Mouse (Mus musculus): ENCODE data around the gene Dnajb3. TPM values are rescaled to one million over a fixed set of nuclear protein-coding genes. Genes with fewer than 3 reads are reported as not detected.

Gene Dnajb3
- total and polyA plus RNA-seq, 3 experiments, result not detected

DNA sequence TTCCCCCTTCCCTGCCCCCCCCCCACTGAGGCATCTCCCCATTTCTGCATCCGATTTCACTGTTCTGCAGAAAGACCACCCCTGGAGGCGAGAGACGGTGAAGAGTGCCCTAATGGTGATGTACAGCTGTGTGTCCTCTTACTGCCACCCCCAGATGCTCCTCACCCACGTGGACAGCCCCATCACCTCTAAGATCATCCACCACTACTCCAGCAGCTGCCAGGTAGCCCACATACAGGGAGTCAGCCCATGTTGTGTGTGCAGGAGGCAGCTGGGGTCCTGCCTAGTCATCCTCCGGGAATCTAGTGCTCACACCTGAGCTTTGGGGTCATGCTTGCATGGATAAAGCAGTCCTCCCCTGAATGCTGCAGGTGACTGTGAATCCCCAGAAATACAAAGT, 38.3 kb upstream of the Dnajb3 start:
- Histone ChIP-seq H3K27me3 (replicated peaks) (peaks cover 17% of the 10 kb centered on the region), H3K9ac (ENCODE audit: insufficient read depth, low read depth) (no peak overlapping the region), H3K27ac (ENCODE audit: insufficient read depth, low read depth) (no peak overlapping the region), H3K4me3 (replicated peaks in 1 of 3; ENCODE audit: low read depth in 2 of 3, low read length in 2 of 3, poor library complexity in 1 of 3) (no peak overlapping the region), H3K4me1 (ENCODE audit: control insufficient read depth in 1 of 2, insufficient read depth in 2 of 2) (no peaks in the 10 kb centered on the region), H3K36me3 (replicated peaks in 1 of 2; ENCODE audit: control insufficient read depth in 1 of 2, insufficient read depth in 1 of 2, low read length in 1 of 2) (no peaks in the 10 kb centered on the region), H3K4me2 (ENCODE audit: insufficient read depth, low read depth, poor library complexity, severe bottlenecking) (no peak overlapping the region), H3K79me2 (replicated peaks; ENCODE audit: control insufficient read depth, extremely low read depth, insufficient read depth, poor library complexity, severe bottlenecking) (no peaks in the 10 kb centered on the region), H3K9me3 (replicated peaks; ENCODE audit: low read length) (peaks cover 72% of the 10 kb centered on the region)
- dilution Hi-C loops (cut with MboI; ENCODE audit: extremely low pct_ligation_motif_present, extremely low pct_unique_long_range_greater_than_20kb, low sequenced_read_pairs) (no loop called here), in situ Hi-C loops (cut with MboI; ENCODE audit: low pct_ligation_motif_present, low pct_unique_long_range_greater_than_20kb, low sequenced_read_pairs) (no loop called here)
- no peak for DNase-seq (ENCODE audit: extremely low read depth)
- no peak for TF ChIP-seq ZKSCAN1 (IDR thresholded peaks at IDR 0.05; ENCODE audit: borderline replicate concordance, low read depth, low read length)
- TF ChIP-seq ZNF384 (IDR thresholded peaks at IDR 0.05; ENCODE audit: low read depth, low read length), result no peak
- no peak for TF ChIP-seq PAX5 (IDR thresholded peaks at IDR 0.05; ENCODE audit: low read length)
- no peak for TF ChIP-seq CHD2 (IDR thresholded peaks at IDR 0.05; ENCODE audit: low read length)
- TF ChIP-seq MAZ (IDR thresholded peaks at IDR 0.05; ENCODE audit: low read depth, low read length), result no peak
- TF ChIP-seq ELF1 (IDR thresholded peaks at IDR 0.05; ENCODE audit: low read depth, low read length), result no peak
- TF ChIP-seq CTCF (conservative IDR thresholded peaks at IDR 0.05 in 1 of 2, IDR thresholded peaks at IDR 0.05 in 1 of 2; ENCODE audit: low read depth in 2 of 2, low read length in 2 of 2), result no peak
- TF ChIP-seq E2F4 (IDR thresholded peaks at IDR 0.05; ENCODE audit: insufficient replicate concordance, low read depth, low read length), result no peak
- TF ChIP-seq RCOR1 (conservative IDR thresholded peaks at IDR 0.05; ENCODE audit: low read depth, low read length), result no peak
- TF ChIP-seq POLR2A (IDR thresholded peaks at IDR 0.05; ENCODE audit: low read depth, low read length), result no peak
- no peak for TF ChIP-seq MAX (IDR thresholded peaks at IDR 0.05; ENCODE audit: low read length)
- TF ChIP-seq SMC3 (IDR thresholded peaks at IDR 0.05; ENCODE audit: low read depth, low read length), result no peak
- TF ChIP-seq JUND (conservative IDR thresholded peaks at IDR 0.05; ENCODE audit: low read depth, low read length), result no peak
- no peak for TF ChIP-seq MAFK (IDR thresholded peaks at IDR 0.05; ENCODE audit: insufficient replicate concordance, low read length)

GRCm38 (mm10) chr1:88240579-88240978, 35.0 kb upstream of the Dnajb3 start:
- H3K27ac ChIP-seq (ENCODE audit: insufficient read depth, low read depth), result no peak overlapping the region
- no peaks in the 10 kb centered on the region for H3K79me2 ChIP-seq (replicated peaks; ENCODE audit: control insufficient read depth, extremely low read depth, insufficient read depth, poor library complexity, severe bottlenecking)
- H3K27me3 ChIP-seq (replicated peaks), result peaks cover 34% of the 10 kb centered on the region
- H3K36me3 ChIP-seq (replicated peaks in 1 of 2; ENCODE audit: control insufficient read depth in 1 of 2, insufficient read depth in 1 of 2, low read length in 1 of 2), result no peaks in the 10 kb centered on the region
- H3K4me2 ChIP-seq (ENCODE audit: insufficient read depth, low read depth, poor library complexity, severe bottlenecking), result no peak overlapping the region
- dilution Hi-C loops (cut with MboI; ENCODE audit: extremely low pct_ligation_motif_present, extremely low pct_unique_long_range_greater_than_20kb, low sequenced_read_pairs) (no loop called here), in situ Hi-C loops (cut with MboI; ENCODE audit: low pct_ligation_motif_present, low pct_unique_long_range_greater_than_20kb, low sequenced_read_pairs) (no loop called here)
- no peak overlapping the region for H3K9ac ChIP-seq (ENCODE audit: insufficient read depth, low read depth)
- no peaks in the 10 kb centered on the region for H3K4me1 ChIP-seq (ENCODE audit: control insufficient read depth in 1 of 2, insufficient read depth in 2 of 2)
- no peak for DNase-seq (ENCODE audit: extremely low read depth)
- H3K9me3 ChIP-seq (replicated peaks; ENCODE audit: low read length), result peaks cover 72% of the 10 kb centered on the region
- H3K4me3 ChIP-seq (replicated peaks in 1 of 3; ENCODE audit: low read depth in 2 of 3, low read length in 2 of 3, poor library complexity in 1 of 3), result no peak overlapping the region
- peak; percentile 20; the same call in 1 of the 2 replicates for TF ChIP-seq BHLHE40 (IDR thresholded peaks at IDR 0.05; ENCODE audit: low read depth, low read length)
- no peak for TF ChIP-seq JUN (IDR thresholded peaks at IDR 0.05; ENCODE audit: insufficient read depth, low read depth, low read length)

GRCm38 (mm10) chr1:88240072-88240471, 34.5 kb upstream of the Dnajb3 start:
- no peaks in the 10 kb centered on the region for H3K79me2 ChIP-seq (replicated peaks; ENCODE audit: control insufficient read depth, extremely low read depth, insufficient read depth, poor library complexity, severe bottlenecking)
- no peak overlapping the region for H3K27ac ChIP-seq (ENCODE audit: insufficient read depth, low read depth)
- no peak for DNase-seq (ENCODE audit: extremely low read depth)
- no peaks in the 10 kb centered on the region for H3K36me3 ChIP-seq (replicated peaks in 1 of 2; ENCODE audit: control insufficient read depth in 1 of 2, insufficient read depth in 1 of 2, low read length in 1 of 2)
- H3K9me3 ChIP-seq (replicated peaks; ENCODE audit: low read length), result peaks cover 74% of the 10 kb centered on the region
- no peak overlapping the region for H3K9ac ChIP-seq (ENCODE audit: insufficient read depth, low read depth)
- H3K4me1 ChIP-seq (ENCODE audit: control insufficient read depth in 1 of 2, insufficient read depth in 2 of 2), result no peaks in the 10 kb centered on the region
- peaks cover 36% of the 10 kb centered on the region for H3K27me3 ChIP-seq (replicated peaks)
- no peak overlapping the region for H3K4me3 ChIP-seq (replicated peaks in 1 of 3; ENCODE audit: low read depth in 2 of 3, low read length in 2 of 3, poor library complexity in 1 of 3)
- no peak overlapping the region for H3K4me2 ChIP-seq (ENCODE audit: insufficient read depth, low read depth, poor library complexity, severe bottlenecking)
- dilution Hi-C loops (cut with MboI; ENCODE audit: extremely low pct_ligation_motif_present, extremely low pct_unique_long_range_greater_than_20kb, low sequenced_read_pairs) (no loop called here), in situ Hi-C loops (cut with MboI; ENCODE audit: low pct_ligation_motif_present, low pct_unique_long_range_greater_than_20kb, low sequenced_read_pairs) (no loop called here)
- TF ChIP-seq CHD2 (IDR thresholded peaks at IDR 0.05; ENCODE audit: low read length) (no peak), CTCF (conservative IDR thresholded peaks at IDR 0.05 in 1 of 2, IDR thresholded peaks at IDR 0.05 in 1 of 2; ENCODE audit: low read depth in 2 of 2, low read length in 2 of 2) (no peak), RCOR1 (conservative IDR thresholded peaks at IDR 0.05; ENCODE audit: low read depth, low read length) (no peak), KAT2A (IDR thresholded peaks at IDR 0.05; ENCODE audit: insufficient replicate concordance, low read length) (no peak), ZMIZ1 (IDR thresholded peaks at IDR 0.05; ENCODE audit: low read depth, low read length) (no peak), TBP (conservative IDR thresholded peaks at IDR 0.05; ENCODE audit: low read depth, low read length) (no peak), UBTF (IDR thresholded peaks at IDR 0.05; ENCODE audit: low read depth, low read length) (no peak), E2F4 (IDR thresholded peaks at IDR 0.05; ENCODE audit: insufficient replicate concordance, low read depth, low read length) (no peak), RAD21 (IDR thresholded peaks at IDR 0.05; ENCODE audit: low read depth, low read length) (no peak)

Measured in CH12.LX (cell line).